In genomic region chr4:120406639-120407273, GRCm38 (mm10) we compare ENCODE assay signal across 7 mouse cellular contexts. TPM values are rescaled to one million over a fixed set of nuclear protein-coding genes. Genes with fewer than 3 reads are reported as not detected.
DNase-seq lines count a peak whose midpoint lies in the region; ATAC-seq lines count a peak whose summit lies in the region.

No protein-coding gene starts in this region.

- H3K27me3 ChIP-seq in megakaryocyte, embryonic 14.5 days (replicated peaks): peaks cover 8% of the 10 kb centered on the region
- no peaks in the 10 kb centered on the region for H3K27me3 ChIP-seq in forebrain, embryonic 11.5 days (ENCODE audit: control insufficient read depth, insufficient read depth, low read length)
- H3K27me3 ChIP-seq in limb, embryonic 15.5 days: 0 out of 2 replicates have a peak, but pooled peaks cover 1% of the 10 kb centered on the region

- peak overlapping the region; percentile 62 for H3K4me2 ChIP-seq in forebrain, embryonic 11.5 days (ENCODE audit: low read depth, low read length, severe bottlenecking)
- H3K4me2 ChIP-seq in limb, embryonic 15.5 days: peak overlapping the region; percentile 57

- peaks cover 29% of the 10 kb centered on the region; the same call in 1 of the 2 replicates for H3K4me1 ChIP-seq in megakaryocyte, embryonic 14.5 days
- no peaks in the 10 kb centered on the region for H3K4me1 ChIP-seq in forebrain, embryonic 11.5 days (replicated peaks; ENCODE audit: control insufficient read depth, insufficient read depth, low read length)
- peaks cover 5% of the 10 kb centered on the region; the same call in 1 of the 2 replicates for H3K4me1 ChIP-seq in limb, embryonic 15.5 days

- ATAC-seq in megakaryocyte, adult 5-6 weeks (ENCODE audit: poor library complexity, severe bottlenecking): no peak
- no peak for ATAC-seq in forebrain, embryonic 11.5 days (replicated peaks; ENCODE audit: low FRiP score)
- ATAC-seq in limb, embryonic 15.5 days (ENCODE audit: insufficient number of reproducible peaks, low FRiP score, low TSS enrichment, low read depth): no peak; the same call in 1 of the 2 replicates

- H3K9me3 ChIP-seq in megakaryocyte, embryonic 14.5 days: no peaks in the 10 kb centered on the region
- no peaks in the 10 kb centered on the region for H3K9me3 ChIP-seq in forebrain, embryonic 11.5 days (ENCODE audit: control insufficient read depth, low read length)
- no peaks in the 10 kb centered on the region for H3K9me3 ChIP-seq in limb, embryonic 15.5 days

- peak overlapping the region; percentile 94 for H3K4me3 ChIP-seq in megakaryocyte, embryonic 14.5 days (replicated peaks)
- H3K4me3 ChIP-seq in forebrain, embryonic 11.5 days (ENCODE audit: low read depth, low read length): no peak overlapping the region
- peak overlapping the region; percentile 96 for H3K4me3 ChIP-seq in limb, embryonic 15.5 days

- no peak overlapping the region; the same call in 1 of the 2 replicates for H3K9ac ChIP-seq in forebrain, embryonic 11.5 days (ENCODE audit: low read length)
- H3K9ac ChIP-seq in limb, embryonic 15.5 days: no peak overlapping the region

- H3K36me3 ChIP-seq in megakaryocyte, embryonic 14.5 days (replicated peaks; ENCODE audit: low read length): no peaks in the 10 kb centered on the region
- no peaks in the 10 kb centered on the region for H3K36me3 ChIP-seq in forebrain, embryonic 11.5 days (ENCODE audit: control insufficient read depth, insufficient read depth, low read length)
- no peaks in the 10 kb centered on the region for H3K36me3 ChIP-seq in limb, embryonic 15.5 days

- no peak for DNase-seq in forebrain, embryonic 11.5 days (ENCODE audit: low spot score)
- DNase-seq in cerebellum, adult 8-10 months: no peak
- no peak for DNase-seq in right cerebral cortex, adult 18-20 months
- DNase-seq in embryo, embryonic 10.5 days (ENCODE audit: low spot score): no peak

- H3K27ac ChIP-seq in forebrain, embryonic 11.5 days (ENCODE audit: low read depth, low read length): no peak overlapping the region
- H3K27ac ChIP-seq in limb, embryonic 15.5 days: no peak overlapping the region

- WGBS in forebrain, embryonic 11.5 days: 64% methylated on average over 3 of the region's 3 CpGs
- WGBS in limb, embryonic 15.5 days: 32% methylated on average over 3 of the region's 3 CpGs

RNA-seq across cellular contexts. Expression of gene Scmh1, which starts 1.7 kb away (rescaled TPM):
- polyA plus RNA-seq in megakaryocyte, embryonic 14.5 days (2012; ENCODE audit: insufficient read depth, low replicate concordance): 12.5 and 22.7 TPM in 2 replicates
- 31.3 and 41.7 TPM in 2 replicates for total RNA-seq in megakaryocyte, adult 5-6 weeks (2015)
- total RNA-seq in megakaryocyte, adult 5-6 weeks (2017): 6.8 and 9.0 TPM in 2 replicates
- 46.1 and 46.4 TPM in 2 replicates for polyA plus RNA-seq in forebrain, embryonic 11.5 days (2014; fragmentation: Nextera tagmentation; extraction: Ambion mirVana)
- 36.7 and 37.6 TPM in 2 replicates for polyA plus RNA-seq in limb, embryonic 15.5 days (2015; fragmentation: Nextera tagmentation; extraction: Ambion mirVana)
